Mouse (Mus musculus): ENCODE results near the gene Polh.
A peak's percentile ranks its signal among the peaks of the same experiment; 100 is the strongest.

The Polh gene

DNA sequence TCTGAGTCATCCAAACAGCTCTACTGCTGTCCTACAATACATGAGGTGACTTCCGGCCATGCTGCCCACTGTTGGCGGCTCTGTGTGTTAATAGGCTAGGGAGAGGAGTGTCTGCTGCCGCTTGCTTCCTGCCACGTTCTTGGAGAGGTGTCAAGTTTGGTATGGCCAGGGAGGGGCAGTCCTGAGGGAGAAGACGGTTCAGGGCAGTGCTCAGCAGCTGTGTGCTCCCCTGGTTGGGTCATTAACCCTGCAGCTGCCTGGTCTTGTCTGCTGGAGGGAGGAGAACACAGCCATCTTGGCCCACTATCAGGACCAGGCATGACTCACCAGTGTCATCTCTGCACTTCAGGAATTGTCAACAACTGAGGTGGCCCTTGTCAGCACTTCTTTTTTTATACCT lies 34.1 kb downstream of the Polh start:
- no peak for DNase-seq (ENCODE audit: low spot score in 2 of 2)

- DNase-seq (ENCODE audit: low spot score in 2 of 2): no peak
Measured at GRCm38 (mm10) chr17:46167014-46167413, 35.4 kb downstream of the Polh start.

GRCm38 (mm10) chr17:46166270-46166669 lies 36.2 kb downstream of the Polh start:
- no peak for DNase-seq (ENCODE audit: low spot score in 2 of 2)

GRCm38 (mm10) chr17:46165460-46165859 lies 37.0 kb downstream of the Polh start:
- no peak for DNase-seq (ENCODE audit: low spot score in 2 of 2)

- no peak for DNase-seq (ENCODE audit: low spot score in 2 of 2)
Measured at GRCm38 (mm10) chr17:46164791-46165190, 37.7 kb downstream of the Polh start.

GRCm38 (mm10) chr17:46164301-46164700 lies 38.1 kb downstream of the Polh start:
- DNase-seq (ENCODE audit: low spot score in 2 of 2): no peak

DNA sequence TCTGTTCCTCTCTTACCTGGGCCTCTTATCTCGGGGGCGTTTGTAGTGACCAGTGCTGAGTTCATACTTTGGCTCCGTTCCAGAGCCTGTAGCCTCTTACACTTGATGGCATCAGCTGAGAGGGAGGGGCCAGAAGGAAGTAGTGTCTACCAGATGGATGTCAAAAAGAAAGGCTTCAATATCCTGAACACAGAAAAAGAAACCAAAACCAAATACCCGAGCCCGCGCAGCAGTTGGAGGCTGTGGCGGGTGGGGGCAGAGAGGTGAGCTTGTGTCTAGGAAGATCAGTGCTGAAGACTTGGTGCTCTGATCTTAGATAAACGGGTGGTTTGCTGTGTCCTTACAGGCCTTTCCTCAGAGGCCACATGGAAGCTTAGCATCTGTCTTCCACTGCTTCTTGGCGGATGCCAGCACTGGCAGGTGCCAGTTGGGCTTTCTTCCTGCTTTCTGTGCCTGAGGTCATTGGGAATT lies 39.5 kb downstream of the Polh start:
- peak; percentile 55 to 67 for DNase-seq (ENCODE audit: low spot score in 2 of 2)

DNA sequence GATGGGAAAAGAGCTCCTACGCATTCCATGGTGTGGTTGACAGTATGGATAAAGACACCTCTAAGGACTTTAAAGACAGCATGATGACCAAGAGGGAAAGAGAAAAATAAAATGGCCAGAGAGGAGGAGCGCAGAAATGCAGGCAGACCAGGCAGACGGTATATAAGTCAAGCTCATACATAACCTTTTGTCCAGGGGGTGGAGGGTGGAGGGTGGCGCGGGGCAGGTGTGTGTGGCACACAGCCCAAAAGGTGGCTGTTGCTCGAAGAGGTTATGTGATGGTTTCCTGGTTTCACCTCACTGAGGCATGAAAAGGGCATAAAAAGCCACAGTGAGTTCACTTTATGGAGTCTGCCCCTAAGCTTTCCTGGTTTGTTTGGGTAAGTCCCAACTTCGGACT lies 39.9 kb downstream of the Polh start:
- no peak for DNase-seq (ENCODE audit: low spot score in 2 of 2)

GRCm38 (mm10) chr17:46161710-46162109 lies 40.7 kb downstream of the Polh start:
- DNase-seq (ENCODE audit: low spot score in 2 of 2): no peak

DNA sequence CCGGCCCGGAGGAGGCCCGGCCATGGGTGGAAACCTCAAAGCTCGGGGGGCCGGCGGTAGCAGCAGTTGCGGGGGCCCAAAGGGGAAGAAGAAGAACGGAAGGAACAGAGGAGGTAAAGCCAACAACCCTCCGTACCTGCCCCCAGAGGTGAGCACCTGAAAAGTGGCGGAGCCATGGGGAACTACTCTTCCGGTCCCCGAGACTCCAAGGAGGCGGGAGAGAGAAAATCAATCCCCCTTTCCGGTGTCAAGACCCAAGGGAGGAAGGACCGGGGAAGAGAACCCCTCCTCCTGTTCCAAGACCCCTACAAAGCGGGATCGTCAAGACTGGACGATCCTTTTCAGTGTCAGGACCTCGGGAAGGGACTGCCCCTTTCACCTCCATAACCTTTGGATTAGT lies 41.3 kb downstream of the Polh start:
- DNase-seq (ENCODE audit: low spot score in 2 of 2): no peak

DNA sequence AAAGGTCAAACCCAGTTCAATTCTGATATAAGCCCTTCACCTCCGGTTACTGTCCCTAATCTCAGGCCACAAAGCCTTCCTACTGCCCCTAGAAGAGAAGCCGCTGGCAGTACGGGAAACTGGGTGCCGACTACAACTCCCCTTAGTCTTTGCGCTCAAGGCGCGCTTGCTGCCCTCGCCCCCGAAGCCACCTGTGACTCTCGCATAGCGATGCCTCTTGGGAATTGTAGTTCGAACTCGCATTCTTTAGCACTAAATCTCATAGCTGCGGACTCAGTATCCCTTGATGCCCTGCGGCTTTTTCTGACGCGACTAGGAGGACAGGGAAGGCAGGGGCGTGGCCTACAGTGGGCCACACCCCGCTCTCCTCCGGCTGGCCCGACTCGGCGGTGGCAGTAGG lies 41.8 kb downstream of the Polh start, which contains the start of gene Gtpbp2:
Gene Gtpbp2 (plus strand): TSS at position 347 of the 400 bp plus-strand sequence.
- DNase-seq (ENCODE audit: low spot score in 2 of 2): peak; percentile 98 to 99

DNA sequence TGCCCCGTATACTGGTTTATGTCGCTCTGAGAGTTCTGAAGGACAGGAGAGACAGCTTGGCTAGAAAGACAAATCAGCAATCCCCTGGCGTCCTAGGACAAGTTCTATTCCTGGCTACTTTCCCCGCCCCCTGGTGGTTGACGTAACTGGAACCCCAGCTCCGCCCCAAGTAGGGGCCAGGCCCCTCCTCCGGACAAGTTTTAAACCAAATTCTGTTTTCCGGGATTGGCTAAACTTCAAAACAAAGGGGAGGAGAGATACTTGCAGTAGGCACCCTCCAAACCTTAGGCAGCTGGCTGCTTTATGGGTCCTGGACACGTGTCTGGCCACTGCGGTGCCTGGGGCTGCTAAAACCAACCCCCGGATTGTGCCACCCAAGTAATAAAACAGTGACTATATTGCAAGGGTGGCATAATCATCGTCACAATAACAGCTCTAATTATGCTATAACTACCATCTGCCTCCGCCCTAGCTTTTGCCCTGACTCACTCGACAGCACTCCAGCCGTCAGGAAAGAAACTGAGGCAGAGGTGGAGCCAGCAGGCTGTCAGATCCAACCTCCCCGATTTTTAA lies 42.3 kb downstream of the Polh start:
- DNase-seq (ENCODE audit: low spot score in 2 of 2): peak; percentile 91 to 94

- peak; percentile 45 to 73 for DNase-seq (ENCODE audit: low spot score in 2 of 2)
Measured at GRCm38 (mm10) chr17:46159236-46159635, 43.2 kb downstream of the Polh start.

GRCm38 (mm10) chr17:46157131-46157530 lies 45.3 kb downstream of the Polh start:
- no peak for DNase-seq (ENCODE audit: low spot score in 2 of 2)

DNA sequence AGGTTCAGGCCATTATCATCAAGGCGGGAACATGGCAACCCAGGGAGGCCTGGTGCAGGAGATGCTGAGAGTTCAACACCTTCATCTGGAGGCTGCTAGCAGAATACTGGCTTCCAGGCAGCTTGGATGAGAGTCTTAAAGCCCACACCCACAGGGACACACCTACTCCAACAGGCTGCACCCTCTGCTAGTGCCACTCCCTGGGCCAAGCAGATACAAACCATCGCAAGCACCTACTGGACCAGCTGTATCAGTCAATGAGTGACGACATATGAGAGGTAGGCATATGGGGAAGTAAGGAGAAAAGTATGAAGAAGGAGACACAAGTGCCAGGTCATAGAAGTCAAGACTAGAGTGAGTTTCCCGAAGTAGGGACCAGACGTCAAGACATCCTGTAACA lies 45.8 kb downstream of the Polh start:
- DNase-seq (ENCODE audit: low spot score in 2 of 2): peak; percentile 49 to 75

DNA sequence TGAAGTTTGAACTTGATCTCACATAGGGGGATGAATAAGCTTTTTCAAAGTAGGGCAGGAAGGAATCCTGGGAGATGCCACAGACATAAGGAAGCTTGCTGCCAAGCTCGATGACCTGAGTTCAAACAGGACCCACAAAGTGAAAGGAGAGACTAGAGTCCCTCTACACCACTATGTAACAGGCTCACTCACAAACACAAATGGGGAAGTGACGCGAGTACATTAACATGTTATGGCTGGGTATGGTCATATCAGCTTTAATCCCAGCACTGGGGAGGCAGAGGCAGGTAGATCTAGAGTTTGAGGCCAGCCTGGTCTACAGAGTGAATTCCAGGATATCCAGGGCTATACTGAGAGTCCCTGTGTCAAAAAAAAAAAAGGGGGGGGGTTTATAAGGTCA lies 48.1 kb downstream of the Polh start:
- DNase-seq (ENCODE audit: low spot score in 2 of 2): no peak

DNA sequence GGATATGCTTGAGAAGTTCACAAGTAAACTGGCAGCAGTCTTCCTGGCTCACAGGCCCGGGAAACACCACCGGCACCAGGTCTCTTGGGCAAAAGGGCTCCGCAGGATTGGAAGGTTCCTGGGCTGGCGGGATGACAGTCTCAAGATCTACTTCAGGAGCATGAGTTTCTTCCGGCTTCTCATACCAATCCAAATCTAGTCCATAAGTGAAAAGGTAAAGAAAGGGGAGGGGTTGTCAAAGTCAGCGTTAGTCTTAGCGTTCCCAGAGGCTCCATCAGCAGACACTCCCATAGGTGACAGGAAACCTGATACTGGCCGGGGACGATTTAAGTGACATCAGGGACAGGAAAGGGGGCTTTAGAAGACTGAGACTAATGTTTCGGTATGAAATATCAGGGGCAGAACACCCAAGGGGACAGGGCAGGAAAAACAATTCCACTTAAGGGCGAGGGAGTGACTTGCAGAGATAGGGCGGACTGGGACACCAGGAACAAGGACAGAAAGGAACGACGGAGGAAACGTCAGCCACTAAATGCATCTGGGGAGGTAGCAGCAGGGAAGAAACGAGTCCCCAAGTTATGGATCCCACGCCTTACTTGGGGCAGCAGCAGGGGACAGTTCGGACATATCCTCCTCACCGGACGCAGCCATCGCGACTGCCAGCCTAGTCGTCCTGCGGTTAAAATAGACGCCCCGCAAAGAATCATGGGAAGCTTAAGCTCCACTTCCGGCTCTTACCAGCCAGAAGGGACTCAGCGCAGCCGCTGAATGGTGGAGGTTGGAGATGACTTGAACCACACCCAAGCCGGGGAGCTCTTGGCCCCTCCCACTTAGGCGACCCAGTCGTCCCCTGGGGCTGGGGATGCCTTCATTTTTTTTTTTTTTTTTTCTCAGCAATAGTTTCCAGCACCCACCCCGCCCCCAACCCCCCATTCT lies 49.3 kb downstream of the Polh start, which contains the start of gene Mad2l1bp:
Gene Mad2l1bp (minus strand): TSS at position 707 of the 936 bp plus-strand sequence.
- peak; percentile 94 to 95 for DNase-seq (ENCODE audit: low spot score in 2 of 2)

DNA sequence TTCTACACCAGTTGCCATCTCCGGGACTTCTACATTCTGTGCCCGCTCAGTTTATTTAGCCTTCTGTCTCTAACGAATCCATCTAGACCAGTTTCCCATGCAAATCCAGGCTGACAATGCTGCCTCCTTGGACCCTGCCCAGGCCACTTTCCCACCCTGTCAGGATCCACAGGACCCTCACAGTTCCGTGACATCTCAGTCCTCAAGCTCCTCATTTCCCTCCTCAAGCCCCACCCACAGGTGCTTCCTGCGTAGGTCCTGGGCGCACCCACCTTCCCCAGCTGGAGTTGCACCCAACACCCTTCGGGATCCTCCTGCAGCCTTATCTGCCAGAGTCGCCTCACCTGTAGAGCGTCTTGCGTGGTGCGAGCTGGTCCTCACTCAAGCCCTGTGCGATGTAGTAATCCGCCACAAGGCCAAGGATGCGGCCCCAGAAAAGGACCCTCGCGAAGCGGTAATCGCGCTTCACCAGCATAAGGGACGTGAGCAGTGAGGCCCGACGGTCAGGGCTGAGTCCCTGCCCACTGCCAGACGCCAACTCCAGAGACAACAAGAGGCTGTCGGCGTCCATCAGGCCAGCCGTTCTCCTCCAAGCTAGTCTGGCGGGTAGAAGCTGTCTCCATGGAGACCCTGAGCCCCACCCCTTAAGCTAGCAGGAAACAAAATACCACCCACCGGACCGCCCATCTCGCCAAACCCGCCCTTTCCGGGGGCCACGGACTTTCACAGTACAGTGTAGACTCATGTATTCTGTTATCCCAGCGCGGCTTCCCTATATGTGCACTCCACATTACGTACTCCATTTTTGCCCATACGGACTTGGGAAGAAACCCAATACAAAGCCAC lies 58.6 kb downstream of the Polh start, which contains the start of gene Rsph9:
Gene Rsph9 (minus strand): TSS at position 639 of the 846 bp plus-strand sequence.
- peak; percentile 85 to 88 for DNase-seq (ENCODE audit: low spot score in 2 of 2)

DNA sequence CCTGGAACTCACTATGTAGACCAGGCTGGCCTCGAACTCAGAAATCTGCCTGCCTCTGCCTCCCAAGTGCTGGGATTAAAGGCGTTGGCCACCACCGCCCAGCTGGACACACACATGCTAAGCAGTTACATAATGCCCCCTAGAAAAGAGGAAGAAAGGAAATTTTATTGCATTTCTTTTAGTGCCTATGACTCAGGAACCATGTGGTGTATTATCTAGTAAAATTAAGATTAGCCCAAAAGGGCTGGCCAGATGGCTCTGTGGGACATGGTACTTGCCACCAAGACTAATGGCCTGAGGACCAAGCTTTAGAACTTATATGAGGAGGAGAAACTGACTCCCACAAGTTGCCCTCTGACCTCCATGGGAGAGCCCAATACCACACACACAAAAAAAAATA lies 62.6 kb downstream of the Polh start:
- no peak for DNase-seq (ENCODE audit: low spot score in 2 of 2)

GRCm38 (mm10) chr17:46138563-46139236 lies 63.7 kb downstream of the Polh start:
- DNase-seq (ENCODE audit: low spot score in 2 of 2): no peak

DNA sequence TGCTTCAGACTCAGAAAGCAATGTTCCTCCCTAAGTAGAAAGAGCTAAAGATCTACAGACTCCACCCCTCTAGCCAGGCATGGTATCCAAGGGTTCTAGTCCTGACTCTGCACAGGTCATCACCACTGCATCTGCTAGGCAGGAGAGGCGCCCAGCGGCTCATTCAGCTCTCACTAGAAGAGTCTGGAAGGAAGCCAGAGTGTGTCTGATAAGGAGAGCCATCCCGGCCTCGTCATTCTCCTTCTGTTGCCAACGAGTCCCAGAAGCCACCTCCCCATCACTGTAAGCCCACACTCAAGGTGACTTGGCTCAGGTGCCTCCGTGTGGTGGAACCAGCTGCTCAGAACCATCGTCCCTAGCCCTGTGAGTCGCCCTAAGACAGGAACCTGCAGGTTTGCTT lies 69.6 kb downstream of the Polh start:
- peak in 1 of 2 experiments; percentile 38 for DNase-seq (ENCODE audit: low spot score in 2 of 2)
